Mouse (Mus musculus): ENCODE measurements around the gene Phf7.

The Phf7 gene

DNA sequence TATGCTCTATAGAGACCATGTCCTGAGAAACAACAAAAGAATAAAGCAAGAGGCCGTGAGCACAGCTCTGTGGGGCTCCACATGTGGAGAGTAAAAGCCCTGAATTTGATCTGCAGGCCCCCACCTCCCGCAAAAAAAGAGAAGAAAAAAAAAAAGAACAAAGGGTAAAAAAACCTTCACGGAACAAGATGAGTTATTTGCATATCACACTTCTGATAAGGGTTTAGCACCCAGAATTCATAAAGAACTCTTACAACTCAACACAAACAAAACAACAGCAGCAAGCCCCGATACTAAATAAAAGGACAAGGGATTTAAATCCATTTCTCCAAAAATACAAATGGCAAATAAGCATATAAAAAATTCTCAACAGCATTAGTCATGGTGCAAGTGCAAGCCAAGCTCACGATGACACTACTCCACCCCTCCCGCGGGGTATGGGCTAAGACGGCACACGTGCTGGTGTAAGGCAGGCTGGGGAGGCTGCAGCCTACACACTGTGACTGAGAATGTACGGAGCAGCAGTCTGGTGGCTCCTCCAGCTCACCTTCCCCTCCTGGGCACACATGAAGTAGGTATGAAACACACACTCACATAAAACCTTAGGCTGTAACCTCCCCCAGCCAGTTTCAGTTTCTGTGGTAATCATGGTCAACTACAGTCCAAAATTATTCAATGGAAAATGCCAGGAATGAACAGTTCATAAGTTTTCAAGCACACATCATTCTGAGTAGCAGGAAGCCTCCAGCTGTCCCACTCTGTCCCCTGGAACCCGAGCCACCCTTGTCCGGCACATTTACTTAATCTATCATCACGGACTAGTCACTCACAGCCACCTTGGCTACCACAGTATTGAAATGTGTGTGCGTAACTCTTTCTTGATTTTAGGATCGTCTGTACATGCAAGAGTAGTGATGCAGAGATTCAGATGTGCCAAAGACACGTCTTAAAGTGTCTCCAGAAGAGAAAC, 53.3 kb downstream of the Phf7 start:
- no peak for DNase-seq (ENCODE audit: low spot score)

DNA sequence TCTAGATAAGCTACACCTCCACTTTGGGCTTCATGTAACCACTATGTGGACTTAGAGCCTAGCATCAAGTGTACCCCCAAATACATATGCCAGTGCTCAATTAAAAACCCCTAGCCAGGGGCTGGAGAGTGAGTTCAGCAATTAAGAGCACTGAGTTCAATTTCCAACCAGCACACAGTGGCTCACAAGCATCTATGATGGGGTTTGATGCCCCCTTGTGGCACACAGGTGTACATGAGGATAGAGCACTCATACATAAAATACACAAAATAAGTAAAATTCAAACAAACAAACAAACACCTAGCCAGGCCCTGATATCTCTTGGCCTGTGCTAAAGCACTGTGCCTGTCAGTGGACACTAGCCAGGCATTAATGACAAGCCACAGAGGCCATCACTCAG, 55.1 kb downstream of the Phf7 start:
- no peak for DNase-seq (ENCODE audit: low spot score)

DNA sequence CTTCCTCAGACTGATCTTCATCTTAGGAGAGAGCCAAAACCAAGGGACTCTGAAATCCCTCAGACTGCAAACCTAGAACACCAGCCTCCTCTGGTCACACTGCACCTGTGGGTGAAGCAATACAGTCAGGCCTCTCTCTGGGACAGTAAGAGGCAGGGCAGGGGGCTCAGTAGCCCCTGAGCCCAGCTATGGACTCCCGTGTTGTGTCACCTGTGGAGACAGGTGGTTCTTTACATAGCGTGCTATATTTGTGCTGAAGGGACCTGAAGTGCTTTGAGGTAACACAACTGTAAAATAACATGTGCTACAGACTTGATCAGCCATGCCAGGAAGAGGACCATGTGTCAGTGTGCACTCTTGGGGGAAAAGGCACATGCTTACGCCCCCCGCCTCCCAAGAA, 55.6 kb downstream of the Phf7 start:
- DNase-seq (ENCODE audit: low spot score) = no peak

DNA sequence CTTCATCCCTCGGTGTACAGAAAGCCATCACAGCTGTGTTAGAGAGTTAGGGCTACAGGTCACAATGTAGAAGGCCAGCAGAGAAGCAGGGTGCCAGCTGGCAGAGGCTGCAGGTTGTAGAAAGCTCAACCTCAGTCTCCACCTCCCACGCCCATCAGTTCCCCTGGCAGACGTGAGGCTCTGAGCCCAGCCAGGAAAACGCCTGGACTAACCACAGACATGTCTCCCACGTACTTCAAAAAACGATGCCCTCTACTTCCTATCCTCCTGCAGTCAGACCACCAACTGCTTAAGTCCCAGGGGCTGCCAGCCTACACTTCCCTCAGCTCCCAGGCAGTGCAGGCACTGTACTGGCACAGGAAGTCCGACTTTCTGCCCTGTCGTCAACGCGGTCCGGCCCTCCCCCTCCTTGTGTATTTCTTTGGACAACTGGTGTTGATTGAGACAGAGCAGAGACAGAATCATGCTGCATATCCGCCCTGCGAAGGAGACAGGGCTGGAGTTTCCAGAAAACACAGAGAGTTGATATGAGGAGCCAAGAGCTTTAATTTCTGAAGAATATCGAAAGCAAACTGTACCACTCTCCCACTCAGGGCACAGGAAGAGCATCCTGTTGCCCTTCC, 56.1 kb downstream of the Phf7 start:
- peak; percentile 69 for DNase-seq (ENCODE audit: low spot score)

DNA sequence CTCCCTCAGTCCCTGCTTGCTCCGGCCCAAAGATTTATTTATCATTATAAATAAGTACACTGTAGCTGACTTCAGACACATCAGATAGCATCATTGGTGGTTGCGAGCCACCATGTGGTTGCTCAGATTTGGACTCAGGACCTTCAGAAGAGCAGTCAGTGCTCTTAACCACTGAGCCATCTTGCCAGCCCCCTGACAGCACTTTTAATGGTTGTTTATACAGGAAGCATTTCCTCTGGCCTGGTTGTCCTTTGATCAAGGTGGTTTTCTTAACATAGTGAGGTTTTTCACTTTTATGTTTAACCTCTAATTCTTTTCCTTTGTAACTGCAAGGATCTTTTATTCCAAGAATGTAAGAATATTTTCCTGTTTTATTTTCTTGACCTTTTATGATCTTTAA, 56.7 kb downstream of the Phf7 start:
- no peak for DNase-seq (ENCODE audit: low spot score)

DNA sequence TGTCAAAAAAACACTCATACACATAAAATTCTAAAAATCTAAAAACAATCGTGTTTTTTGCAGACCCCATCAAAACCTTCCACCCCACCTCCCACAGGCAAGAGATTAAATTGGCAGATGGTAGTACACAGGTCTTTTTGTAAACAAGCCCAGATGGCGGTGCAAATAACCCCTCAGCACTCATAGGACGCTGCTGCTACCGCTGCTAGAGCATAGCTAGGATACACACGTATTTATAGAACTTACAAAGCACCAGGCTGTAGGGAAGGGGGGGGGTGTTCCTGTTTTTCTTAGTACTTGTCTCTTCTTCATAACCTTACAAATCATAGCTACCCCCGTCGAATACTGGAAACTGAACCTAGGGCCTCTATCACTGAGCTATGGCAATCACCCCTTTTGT, 57.3 kb downstream of the Phf7 start:
- DNase-seq (ENCODE audit: low spot score) = no peak

GRCm38 (mm10) chr14:31191936-31192335, 59.2 kb downstream of the Phf7 start:
- no peak for DNase-seq (ENCODE audit: low spot score)

- no peak for DNase-seq (ENCODE audit: low spot score)
Observed at GRCm38 (mm10) chr14:31189348-31189747, 61.8 kb downstream of the Phf7 start.

DNA sequence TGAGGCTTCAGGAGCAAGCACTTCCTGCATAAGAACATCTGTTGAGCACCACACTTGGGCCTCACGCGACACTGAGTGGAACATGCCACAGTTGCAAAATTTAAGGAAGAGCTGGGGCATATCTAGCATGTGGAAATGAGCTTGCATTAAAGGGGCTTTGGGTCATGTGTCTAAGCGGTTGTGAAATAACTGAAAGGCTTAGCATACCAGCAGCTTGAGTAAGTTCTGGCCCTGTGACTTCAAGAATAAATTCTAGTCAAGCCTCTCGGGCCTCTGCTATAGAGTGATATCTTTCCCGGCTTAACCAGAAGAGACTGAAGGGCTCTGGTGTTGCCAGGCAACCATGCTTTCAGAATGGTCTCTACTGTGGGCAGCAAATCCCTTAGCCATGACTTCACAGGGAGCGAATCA, 62.3 kb downstream of the Phf7 start:
- no peak for DNase-seq (ENCODE audit: low spot score)
